Mouse (Mus musculus) urinary bladder, postnatal 10 days (tissue): ENCODE data around the gene Pde4d.
A peak's percentile ranks its signal among the peaks of the same experiment; 100 is the strongest.
"Not testable (repeated sequence)": the region's sequence is repeated elsewhere in the genome, so short reads cannot be mapped to it uniquely, and the experiment has no call there.

Experiments used
- DNase-seq: peaks from one replicate; pipeline ENCODE4 v3.0.0; 2022; ENCODE audit warnings: low spot score

Pde4d gene

DNA sequence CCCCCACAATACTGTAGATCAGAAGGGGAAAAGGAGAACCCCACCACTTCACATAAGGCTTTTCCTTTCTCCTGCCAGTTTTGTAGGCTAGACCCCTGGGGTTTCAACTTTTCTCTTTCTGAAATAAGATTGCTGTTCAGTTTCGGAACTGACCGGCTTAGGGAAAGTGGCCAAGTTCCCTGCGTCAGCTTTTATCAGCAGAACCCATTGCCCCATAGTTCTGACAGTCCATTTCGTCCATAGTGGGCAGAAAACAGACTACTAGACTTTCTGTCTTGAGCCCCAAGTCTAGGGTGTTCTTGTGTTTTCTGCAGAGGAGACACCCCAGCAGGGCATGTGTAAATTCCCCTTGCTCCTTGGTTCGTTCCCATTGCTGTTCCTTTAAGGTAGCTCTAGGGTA, 1452.1 kb downstream of the Pde4d start:
- DNase-seq = no peak

DNA sequence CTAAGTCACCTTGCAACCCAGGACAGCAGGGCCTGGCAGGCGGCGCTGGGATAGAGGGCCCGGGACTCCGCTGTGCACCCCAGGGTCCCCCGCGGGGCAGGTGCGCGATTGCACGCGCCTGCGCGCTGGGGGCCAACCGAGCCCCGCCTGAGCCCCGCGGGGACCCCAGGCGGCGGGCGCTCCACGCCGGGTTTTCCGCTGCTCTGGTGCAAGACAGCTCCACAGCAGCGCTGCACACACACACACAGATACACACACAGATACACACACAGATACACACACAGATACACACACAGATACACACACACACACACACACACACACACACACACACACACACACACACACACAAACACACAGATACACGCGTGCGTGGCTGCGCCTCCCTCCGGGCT, 1452.7 kb downstream of the Pde4d start:
- not testable (repeated sequence) for DNase-seq

DNA sequence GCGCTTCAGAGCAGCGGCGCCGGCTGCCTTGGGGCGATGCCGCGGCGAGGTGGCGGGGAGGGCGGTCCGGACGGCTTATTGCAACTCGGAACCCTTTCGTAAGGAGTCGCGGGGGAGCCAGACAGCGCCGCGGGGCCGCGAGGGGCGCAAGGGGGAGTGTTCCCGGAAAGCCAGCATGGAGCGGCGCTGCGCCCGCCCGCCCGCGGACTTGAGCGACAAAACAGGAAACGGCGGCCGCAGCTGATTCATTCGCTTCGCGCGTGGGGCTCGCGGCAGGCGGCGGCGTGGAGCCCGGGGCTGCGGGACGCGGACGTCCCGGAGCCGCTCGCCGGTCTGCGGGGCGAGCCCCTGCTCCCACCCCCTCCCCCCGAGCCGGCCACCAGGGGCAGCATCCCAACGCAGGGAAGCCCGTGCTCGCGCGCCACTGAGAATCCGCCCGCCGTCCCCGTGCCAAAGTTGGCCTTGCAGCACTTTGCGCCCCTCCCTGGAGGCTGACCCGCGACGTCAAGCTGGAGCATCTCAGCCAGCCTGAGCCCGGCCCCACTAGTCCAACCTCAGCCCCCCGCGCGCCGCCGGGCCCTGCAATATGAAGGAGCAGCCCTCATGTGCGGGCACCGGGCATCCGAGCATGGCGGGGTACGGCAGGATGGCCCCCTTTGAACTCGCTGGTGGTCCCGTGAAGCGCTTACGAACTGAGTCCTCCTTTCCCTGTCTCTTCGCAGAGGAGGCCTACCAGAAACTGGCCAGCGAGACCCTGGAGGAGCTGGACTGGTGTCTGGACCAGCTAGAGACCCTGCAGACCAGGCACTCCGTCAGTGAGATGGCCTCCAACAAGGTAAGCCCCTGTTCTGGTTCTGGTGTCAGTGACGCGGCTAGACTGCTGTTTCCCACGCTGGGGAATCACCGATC, 1453.4 kb downstream of the Pde4d start:
- peak; percentile 32 for DNase-seq

DNA sequence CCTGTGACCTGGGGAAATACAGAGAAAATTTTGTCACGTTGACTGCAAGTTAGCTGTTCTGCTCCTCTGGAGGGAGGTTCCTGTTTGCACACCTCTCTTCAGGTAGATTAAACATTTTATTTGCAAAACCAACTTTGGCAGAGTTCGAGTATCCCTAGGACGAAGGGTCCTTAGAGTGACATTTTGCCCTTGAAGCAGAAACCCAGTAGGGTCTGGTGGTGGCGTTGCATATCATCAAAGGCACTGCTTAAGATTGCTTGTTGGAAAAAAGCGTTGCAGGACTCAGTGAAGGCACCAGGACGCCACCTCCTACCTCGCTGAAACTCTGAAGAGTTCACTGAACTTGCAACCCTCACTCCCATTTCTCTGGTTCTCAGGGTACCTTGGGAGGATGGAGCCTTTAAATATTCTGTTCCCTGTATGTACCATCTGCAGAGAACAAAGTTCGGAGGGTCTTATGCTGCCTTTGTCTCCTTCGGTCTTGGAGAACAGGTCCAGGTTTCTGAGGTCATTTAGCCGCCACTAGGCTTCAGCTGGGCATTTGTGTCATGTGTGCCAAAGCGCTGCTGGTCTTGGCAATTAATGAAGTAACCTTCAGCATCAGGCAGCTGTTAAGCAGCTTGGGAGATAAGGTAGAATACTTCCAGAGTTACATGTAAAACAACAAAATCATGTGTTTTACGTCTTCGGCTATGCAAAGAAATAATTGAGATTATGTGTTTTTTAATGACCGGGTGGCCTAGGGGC, 1454.2 kb downstream of the Pde4d start:
- DNase-seq = no peak

DNA sequence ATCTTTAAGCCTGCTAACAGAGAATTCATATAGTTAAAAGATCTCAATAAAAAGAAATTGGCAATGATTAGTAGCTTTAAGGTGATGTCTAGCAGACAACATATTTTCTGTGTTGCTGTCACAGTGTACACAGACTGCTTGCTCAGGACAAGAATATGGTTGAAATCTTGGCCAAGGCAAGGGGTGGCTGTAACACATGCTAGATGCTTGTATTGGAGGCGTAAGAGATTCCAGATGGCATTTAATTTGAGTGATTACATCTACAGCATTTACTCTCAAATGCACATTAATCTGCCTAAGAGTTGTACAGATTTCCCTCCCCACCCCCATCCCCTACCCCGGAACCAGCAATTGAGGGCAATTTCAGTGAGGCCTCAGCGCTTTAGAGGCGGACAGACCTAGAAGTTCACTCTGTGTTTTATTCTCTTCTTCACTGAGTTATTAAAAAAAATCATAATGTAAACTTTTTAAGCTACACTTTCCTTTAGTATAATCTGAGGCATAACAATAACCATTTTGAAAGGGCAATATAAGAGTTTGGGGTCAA, 1456.7 kb downstream of the Pde4d start:
- no peak for DNase-seq

DNA sequence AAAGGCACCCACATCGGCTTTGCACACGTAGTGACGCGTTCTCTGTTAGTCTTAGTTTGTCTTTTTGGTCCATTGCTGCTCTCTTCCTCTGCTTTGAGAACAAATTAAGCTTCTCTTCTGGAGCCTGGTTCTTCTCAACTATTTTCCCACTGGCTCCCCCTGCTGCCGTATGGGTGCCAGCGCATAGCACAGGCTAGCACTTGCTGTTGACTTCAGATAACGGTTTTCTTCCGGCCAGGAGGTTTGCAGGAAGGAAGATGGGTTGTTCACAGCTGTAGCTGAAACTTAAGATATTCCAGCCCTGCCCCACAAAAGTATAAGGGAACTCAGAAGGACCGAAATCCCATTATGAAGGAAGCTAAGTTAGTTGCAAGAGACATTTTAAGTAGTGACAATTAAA, 1457.9 kb downstream of the Pde4d start:
- DNase-seq = no peak

DNA sequence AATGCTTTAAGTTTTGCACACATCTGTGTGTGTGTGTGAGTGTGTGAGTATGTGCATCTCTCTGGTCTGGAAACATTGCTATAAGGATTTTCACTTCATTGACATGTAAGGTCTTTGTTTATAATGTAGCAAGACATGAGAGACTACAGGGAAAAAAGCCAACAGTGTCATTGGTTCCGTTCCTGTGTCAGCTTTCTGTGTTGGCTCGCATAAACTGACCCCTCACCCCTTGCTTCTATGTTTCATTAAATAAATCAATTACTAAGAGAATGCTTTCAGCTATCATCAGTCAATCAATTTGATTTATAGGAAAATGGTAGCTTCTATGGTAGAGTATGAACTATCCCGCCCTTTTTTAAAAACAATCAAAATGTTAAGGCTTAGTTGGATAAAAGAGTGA, 1458.6 kb downstream of the Pde4d start:
- DNase-seq = no peak

DNA sequence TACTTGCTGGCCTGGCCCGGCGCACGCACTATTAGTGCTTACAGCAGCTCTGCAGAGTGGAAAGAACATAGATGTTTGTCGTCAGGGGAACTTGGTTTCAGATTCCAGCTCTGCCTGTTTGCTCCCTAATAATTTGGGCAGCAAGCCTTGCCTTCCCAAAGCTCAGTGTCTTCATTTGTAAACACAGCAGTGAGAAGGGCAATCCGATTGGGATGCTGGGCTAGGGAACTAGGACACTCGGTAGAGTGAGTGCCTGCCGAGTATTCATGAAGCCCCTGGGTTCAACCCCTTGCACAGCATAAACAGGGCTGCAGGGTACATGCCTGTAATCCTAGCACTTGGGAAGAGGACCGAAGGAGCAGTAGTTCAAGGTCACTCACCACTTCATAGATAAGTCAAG, 1459.4 kb downstream of the Pde4d start:
- DNase-seq = no peak

DNA sequence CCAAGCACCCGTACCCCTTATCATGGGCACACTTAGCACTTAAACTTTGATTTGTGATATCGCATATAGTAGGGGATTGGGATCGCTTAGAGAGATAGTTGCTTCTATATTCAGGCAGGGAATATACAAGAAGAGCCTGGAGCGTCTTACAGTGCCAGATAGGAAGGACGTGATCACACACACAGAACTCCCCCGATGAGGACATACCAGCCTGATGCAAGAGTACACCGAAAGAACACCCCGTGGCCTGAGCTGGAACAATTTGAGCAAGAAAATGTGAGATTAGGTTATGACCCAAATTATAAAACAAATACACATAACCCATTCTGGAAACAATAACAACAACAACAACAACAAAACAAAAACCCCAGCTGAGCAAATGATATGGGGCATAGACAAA, 1461.2 kb downstream of the Pde4d start:
- no peak for DNase-seq

DNA sequence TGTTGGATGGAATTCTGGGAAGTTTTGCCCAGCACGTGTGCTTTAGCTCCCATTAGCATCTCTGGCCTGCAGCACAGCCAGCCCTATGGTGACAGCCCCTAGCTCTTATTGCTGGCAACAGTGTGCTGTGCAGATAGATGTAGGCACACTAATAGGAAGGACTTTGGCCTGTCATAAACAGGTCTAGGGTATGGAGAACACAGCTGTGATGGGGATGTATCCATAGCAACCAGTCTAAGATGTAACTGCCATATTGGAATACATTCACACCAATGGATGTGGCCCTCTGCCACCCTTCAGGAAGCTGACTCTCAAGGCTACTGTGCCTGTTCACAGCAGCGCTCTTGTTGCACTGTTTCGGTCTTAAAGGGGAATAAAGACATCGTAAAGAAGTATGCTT, 1462.9 kb downstream of the Pde4d start:
- no peak for DNase-seq

DNA sequence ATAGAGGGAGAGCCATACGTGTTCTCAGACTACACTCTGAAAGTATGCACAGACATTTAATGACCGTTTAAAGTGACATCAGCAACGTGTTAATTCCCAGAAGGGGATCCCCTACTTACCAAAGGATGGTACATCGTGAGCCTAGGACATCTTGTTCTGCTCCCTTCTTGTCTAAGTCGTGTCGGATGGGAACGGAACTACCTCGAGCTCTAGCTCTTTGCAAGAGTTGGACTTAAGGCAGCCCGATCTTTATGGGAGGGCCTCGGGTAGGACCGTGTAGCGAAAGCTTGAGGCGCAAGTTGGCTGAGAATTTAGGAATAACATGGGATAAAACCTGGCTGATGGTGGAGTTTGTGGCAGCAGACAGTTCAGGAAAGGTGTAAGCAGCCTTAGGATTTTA, 1464.5 kb downstream of the Pde4d start:
- no peak for DNase-seq

DNA sequence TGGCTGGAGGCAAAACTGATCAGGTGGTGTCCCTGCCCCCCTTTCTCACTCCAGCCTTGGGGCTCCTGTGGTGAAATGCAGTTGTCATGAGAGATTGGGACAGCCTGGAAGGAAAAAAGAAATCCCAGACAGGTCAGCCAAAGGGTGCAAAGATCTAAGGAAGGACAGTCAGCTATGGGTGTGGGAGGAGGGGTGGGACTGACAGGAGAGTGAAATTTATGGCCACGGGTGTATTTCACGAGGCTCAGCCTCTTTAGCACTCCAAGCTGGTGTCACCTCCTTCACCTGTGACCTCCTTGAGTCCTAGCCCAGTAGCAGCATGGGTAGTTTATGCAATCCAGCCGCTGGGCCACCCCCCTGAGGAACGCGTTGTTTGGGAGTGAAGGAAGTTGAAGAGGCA, 1465.1 kb downstream of the Pde4d start:
- DNase-seq = no peak

DNA sequence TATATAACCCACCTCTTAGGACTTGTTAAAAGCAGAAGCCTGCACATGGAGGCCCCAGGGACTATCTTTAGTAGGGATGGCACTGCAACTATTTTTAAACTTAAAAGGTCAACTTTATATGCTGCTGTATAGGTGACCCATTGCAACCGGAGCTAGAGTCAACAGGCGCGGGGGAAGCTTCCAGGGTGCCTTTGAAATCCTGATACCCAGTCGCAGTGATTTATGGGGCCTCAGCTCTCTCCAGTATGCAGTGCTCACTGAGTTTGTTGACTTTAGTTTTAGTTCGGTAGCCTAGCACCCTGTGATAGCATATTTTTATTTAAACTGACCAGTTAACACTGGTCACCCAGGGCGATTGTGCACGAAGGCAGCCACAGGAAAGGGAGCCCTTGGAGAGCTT, 1465.8 kb downstream of the Pde4d start:
- no peak for DNase-seq

DNA sequence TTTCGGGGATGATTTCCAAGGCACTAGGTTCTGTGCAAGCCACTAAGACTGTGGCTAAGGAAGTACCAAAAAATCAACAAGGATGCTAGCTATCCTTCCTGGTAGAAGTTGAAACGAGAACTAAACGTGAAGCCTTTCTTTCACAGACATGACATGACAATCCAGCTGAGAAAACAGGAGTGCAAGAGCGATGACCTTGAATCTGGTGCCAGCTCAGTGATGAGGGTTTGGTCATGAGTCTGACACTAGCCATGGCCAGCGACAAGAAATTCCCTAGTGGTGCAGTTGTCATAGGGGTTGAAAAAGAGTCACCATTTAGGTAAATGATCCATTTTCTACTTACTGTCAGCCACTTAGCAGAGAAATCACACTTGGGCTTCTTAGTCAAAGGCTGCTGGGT, 1466.2 kb downstream of the Pde4d start:
- DNase-seq = no peak

DNA sequence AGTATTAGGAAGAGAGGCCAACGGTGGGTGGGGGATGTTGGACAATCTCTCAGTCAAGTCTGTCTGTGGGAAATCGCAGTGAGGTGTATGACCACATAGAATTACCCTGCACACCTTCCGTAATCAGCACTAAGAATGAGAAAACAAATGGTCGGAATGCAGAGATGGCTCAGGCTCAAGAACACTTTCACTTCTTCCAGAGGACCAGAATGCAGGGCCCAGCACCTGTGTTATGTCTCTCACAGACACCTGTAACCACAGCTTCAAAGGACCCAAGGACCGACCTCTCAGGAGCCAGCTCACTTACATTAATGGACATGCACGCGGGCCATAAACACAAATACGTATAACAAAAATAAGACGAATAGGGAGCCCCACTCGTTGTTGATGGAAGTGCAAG, 1467.8 kb downstream of the Pde4d start:
- no peak for DNase-seq

DNA sequence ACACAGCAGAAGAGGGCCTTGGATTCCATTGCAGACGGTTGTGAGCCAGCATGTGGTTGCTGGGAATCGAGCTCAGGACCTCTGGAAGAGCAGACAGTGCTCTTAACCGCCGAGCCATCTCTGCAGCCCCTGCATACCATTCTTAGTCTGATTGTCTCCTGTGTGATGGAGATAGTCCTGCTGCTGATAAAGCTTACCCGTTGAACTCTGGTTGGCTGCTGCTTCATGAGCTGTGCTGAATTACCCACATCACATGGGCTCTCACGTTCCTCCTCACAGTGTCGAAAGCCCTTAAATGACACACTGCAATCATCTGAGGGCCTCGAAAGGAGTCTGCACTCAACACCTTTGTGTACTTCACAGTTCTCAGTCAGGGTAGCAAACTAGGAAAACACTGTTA, 1468.9 kb downstream of the Pde4d start:
- DNase-seq = no peak

DNA sequence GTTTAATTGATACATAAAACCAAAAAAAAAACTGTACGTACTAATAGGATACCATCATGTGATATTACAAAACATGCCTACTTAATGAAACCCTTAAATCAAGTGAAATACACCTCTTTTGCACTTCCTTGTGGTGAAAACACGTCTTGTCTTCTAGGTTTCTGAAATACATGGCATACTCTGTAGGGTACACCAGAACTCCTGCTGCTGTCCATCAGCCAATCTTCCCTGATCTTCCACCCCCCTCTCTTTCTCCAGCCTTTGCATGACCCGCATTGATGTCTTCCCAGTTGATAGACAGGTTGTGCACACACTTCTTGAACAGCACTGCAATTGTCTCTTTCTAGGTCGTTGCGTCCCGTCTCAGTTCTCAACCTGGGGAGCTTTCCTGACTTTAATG, 1470.5 kb downstream of the Pde4d start:
- no peak for DNase-seq

DNA sequence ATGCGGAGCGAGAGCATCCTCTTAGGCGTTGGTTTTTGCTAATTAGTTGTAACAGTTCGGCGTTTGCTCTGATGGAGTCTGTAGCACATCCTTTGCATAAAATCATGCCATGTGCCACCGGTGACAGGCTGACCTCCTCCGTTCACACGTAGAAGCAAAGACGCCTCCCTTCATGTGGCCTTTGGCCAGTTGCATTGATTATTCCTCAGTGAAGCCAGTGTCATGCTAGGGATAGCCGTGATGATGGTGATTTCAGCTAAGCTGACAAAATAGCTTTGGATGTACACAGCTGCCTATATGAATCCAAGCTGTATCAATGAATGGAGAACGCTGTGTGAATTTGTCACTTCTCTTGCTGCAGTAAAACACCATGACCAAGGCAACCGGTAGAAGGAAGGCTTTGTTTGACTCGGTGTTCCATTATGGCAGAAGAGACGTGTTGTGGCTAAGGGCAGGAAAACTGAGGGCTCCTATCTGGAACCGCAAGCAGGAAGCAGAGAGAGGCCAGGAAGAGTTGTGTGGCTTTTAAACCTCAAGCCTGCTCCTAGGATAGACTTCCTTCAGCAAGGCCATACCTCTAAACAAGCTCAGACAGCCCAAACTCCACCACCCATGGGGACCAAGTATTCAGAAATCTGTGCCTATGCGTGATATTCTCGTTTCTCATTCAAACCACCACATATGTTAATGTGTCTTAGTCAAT, 1471.7 kb downstream of the Pde4d start:
- no peak for DNase-seq

DNA sequence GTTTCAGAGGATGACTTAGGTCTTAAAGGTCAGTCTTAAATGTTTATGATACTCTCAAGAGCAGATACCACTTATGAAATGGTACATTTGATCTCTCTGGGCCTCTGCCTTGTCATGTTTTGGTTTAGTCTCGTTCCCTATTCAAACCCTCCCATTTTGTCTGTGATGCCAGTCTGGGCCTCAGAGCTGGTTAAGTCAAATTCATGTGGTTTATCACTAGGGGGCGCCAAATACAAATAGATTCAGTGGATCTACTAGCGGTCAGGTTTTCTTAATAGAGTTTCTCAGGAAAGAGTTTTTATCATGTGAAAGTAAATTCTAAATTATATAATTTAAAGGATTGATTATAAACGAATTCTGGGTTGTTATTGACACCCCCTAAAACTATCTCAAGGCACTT, 1472.5 kb downstream of the Pde4d start:
- no peak for DNase-seq

DNA sequence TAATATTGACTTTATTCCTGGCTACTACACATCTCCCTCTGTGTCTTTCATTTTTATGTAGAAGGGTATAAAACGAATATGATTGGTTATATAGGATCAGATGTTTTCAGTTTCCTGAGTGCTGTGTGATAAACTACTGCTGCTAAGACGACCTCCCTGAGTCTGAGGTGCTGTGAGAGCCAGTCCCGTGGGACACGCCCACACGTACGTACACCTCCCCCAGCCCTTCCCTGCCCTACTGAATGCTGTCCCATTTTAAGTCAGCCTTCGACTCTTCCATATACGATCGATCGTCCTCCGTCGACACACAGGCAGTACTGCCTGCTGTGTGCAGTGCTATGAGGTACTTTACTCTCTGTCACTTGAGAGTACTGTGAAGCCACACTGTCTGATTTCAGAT, 1473.0 kb downstream of the Pde4d start:
- no peak for DNase-seq

DNA sequence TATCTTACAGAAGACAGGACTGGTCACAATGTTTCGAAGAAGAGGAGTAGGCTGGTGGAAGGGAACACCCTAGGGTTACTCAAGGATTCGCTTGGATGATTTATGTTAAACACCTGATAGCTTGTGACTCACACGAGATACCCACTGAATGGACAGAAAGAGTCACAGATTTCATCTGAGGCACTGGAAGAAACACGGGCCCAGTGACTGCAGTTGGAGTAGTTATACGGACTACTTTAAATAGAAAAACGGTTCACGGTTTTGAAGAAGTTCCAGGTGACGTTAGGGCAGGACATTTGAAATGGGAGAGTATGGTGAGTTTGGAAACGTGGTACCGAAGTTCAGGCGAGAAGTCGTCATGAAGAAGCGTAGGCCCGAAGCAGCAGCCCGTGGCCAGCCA, 1475.0 kb downstream of the Pde4d start:
- no peak for DNase-seq

DNA sequence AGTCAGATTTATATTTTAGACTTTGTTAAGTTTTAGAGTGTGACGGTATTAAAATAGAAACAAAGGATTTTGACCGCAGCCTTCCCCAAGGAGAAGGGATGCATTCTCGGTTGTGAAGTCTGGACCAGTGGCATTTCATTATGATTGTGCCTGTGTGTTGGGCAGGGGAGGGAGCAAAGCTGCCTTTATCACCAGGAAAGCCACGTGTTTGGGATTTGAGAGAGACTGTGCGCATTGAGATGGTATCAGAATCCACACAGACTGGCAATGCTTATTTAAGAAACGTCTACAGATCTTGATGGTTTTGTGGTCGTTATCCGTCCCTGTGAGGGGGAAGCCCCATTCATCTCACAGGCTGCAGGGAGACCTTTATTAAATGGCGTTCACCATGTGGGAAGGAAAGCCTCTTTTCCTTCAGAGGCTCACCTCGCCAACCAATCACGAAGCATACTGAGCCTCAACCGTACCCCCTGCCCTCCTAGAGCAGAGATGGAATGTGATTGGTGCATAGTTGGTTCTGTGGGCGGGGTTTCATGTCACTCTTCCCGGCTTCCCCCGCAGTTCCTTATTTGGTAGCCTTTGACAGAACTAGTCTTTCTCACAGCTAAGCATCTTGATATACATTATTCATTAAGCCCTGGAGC, 1476.7 kb downstream of the Pde4d start:
- DNase-seq = no peak
